Mouse (Mus musculus) liver, embryonic 14 days (tissue): ENCODE data around the gene 4933411K16Rik. TPM values are rescaled to one million over a fixed set of nuclear protein-coding genes. Genes with fewer than 3 reads are reported as not detected.

Source experiments
- polyA plus RNA-seq: library from polyadenylated mRNA; depleted of rRNA; stranded (reverse); fragments of >200 nt; gene quantifications from 2 replicates; pipeline ENCODE4 v1.2.3, GENCODE M21; 2012; rRNA removed

4933411K16Rik gene
- polyA plus RNA-seq: 0.72 and 0.90 TPM in 2 replicates

GRCm38 (mm10) chr19:42051948-42052347 lies at the start of gene 4933411K16Rik:
TSS of gene 4933411K16Rik (plus strand) at chr19:42052248.

GRCm38 (mm10) chr19:42035456-42036248 lies 16.4 kb upstream of the 4933411K16Rik start, which contains the start of gene Ankrd2:
TSS of gene Ankrd2 (plus strand) at chr19:42036000.

GRCm38 (mm10) chr19:42045269-42046102 lies 6.6 kb upstream of the 4933411K16Rik start, which contains the start of gene Hoga1:
TSS of gene Hoga1 (plus strand) at chr19:42045610.

GRCm38 (mm10) chr19:42086166-42086565 lies 34.1 kb downstream of the 4933411K16Rik start, which contains the start of gene Morn4:
TSS of gene Morn4 (minus strand) at chr19:42086357.

GRCm38 (mm10) chr19:42089748-42090595 lies 37.9 kb downstream of the 4933411K16Rik start, which contains the start of gene Pi4k2a:
TSS of gene Pi4k2a (plus strand) at chr19:42090470.

Other genes starting within 250 kb of the 4933411K16Rik start
- gene Frat1, start 222.3 kb upstream of the 4933411K16Rik start, polyA plus RNA-seq: 2.9 TPM in 2 replicates
- gene Frat2, start 204.1 kb upstream of the 4933411K16Rik start, polyA plus RNA-seq: 5.5 and 5.9 TPM in 2 replicates
- 6.2 and 6.3 TPM in 2 replicates for gene Rrp12, start 156.1 kb upstream of the 4933411K16Rik start, polyA plus RNA-seq
- 110 and 129 TPM in 2 replicates for gene Pgam1, start 140.3 kb upstream of the 4933411K16Rik start, polyA plus RNA-seq
- gene Exosc1, start 118.8 kb upstream of the 4933411K16Rik start, polyA plus RNA-seq: 19.7 and 22.6 TPM in 2 replicates
- gene Zdhhc16, start 118.8 kb upstream of the 4933411K16Rik start, polyA plus RNA-seq: 21.9 and 26.2 TPM in 2 replicates
- 15.6 and 16.5 TPM in 2 replicates for gene Mms19, start 71.1 kb upstream of the 4933411K16Rik start, polyA plus RNA-seq
- 4.2 and 4.5 TPM in 2 replicates for gene Ubtd1, start 70.5 kb upstream of the 4933411K16Rik start, polyA plus RNA-seq
- gene Ankrd2, start 16.2 kb upstream of the 4933411K16Rik start, polyA plus RNA-seq: 0.05 and 0.10 TPM in 2 replicates
- gene Hoga1, start 6.6 kb upstream of the 4933411K16Rik start, polyA plus RNA-seq: 20.8 and 24.0 TPM in 2 replicates
- gene Morn4, start 34.1 kb downstream of the 4933411K16Rik start, polyA plus RNA-seq: 1.5 TPM in 2 replicates
- gene Pi4k2a, start 38.2 kb downstream of the 4933411K16Rik start, polyA plus RNA-seq: 8.0 and 8.6 TPM in 2 replicates
- gene Avpi1, start 76.8 kb downstream of the 4933411K16Rik start, polyA plus RNA-seq: 7.2 and 7.8 TPM in 2 replicates
- 6.8 and 7.5 TPM in 2 replicates for gene Marveld1, start 95.2 kb downstream of the 4933411K16Rik start, polyA plus RNA-seq
- 7.8 and 8.7 TPM in 2 replicates for gene Zfyve27, start 111.7 kb downstream of the 4933411K16Rik start, polyA plus RNA-seq
- gene Sfrp5, start 150.0 kb downstream of the 4933411K16Rik start, polyA plus RNA-seq: 0.02 and 0.06 TPM in 2 replicates
- gene Golga7b, start 195.3 kb downstream of the 4933411K16Rik start, polyA plus RNA-seq: not detected in 2 replicates